Mouse (Mus musculus): ENCODE data around the gene Furin. TPM values are rescaled to one million over a fixed set of nuclear protein-coding genes. Genes with fewer than 3 reads are reported as not detected.
A peak's percentile ranks its signal among the peaks of the same experiment; 100 is the strongest.

Gene Furin
- polyA plus RNA-seq, 1 experiment from 2014 or later = 13.7 TPM

- Histone ChIP-seq H3K4me2 (peak overlapping the region; percentile 77), H3K9me3 (no peaks in the 10 kb centered on the region), H3K4me3 (no peak overlapping the region), H3K9ac (no peak overlapping the region), H3K36me3 (peaks cover 40% of the 10 kb centered on the region), H3K27me3 (no peaks in the 10 kb centered on the region), H3K4me1 (peaks cover 12% of the 10 kb centered on the region), H3K27ac (no peak overlapping the region)
- 71% methylated on average over 20 of the region's 20 CpGs for WGBS
- ATAC-seq (ENCODE audit: insufficient number of reproducible peaks, low FRiP score, low TSS enrichment, low read depth) = no peak
Observed at GRCm38 (mm10) chr7:80368635-80369421, 36.4 kb downstream of the Furin start.

- H3K27me3 ChIP-seq = no peaks in the 10 kb centered on the region
- no peak overlapping the region for H3K4me2 ChIP-seq
- 85% methylated on average over 9 of the region's 9 CpGs for WGBS
- no peaks in the 10 kb centered on the region for H3K9me3 ChIP-seq
- H3K27ac ChIP-seq = no peak overlapping the region
- peaks cover 48% of the 10 kb centered on the region for H3K36me3 ChIP-seq
- no peak for ATAC-seq (ENCODE audit: insufficient number of reproducible peaks, low FRiP score, low TSS enrichment, low read depth)
- H3K4me1 ChIP-seq = peaks cover 12% of the 10 kb centered on the region
- no peak overlapping the region for H3K9ac ChIP-seq
- H3K4me3 ChIP-seq = no peak overlapping the region
Observed at GRCm38 (mm10) chr7:80368009-80368408, 37.2 kb downstream of the Furin start.

GRCm38 (mm10) chr7:80367232-80367631 lies 38.0 kb downstream of the Furin start:
- Histone ChIP-seq H3K9me3 (no peaks in the 10 kb centered on the region), H3K36me3 (peaks cover 56% of the 10 kb centered on the region), H3K27ac (no peak overlapping the region), H3K9ac (no peak overlapping the region), H3K4me2 (no peak overlapping the region), H3K27me3 (no peaks in the 10 kb centered on the region), H3K4me1 (peaks cover 12% of the 10 kb centered on the region), H3K4me3 (no peak overlapping the region)
- no peak for ATAC-seq (ENCODE audit: insufficient number of reproducible peaks, low FRiP score, low TSS enrichment, low read depth)
- 98% methylated on average over 7 of the region's 7 CpGs for WGBS

- WGBS = 81% methylated on average over 2 of the region's 2 CpGs
Observed at GRCm38 (mm10) chr7:80365759-80366158, 39.5 kb downstream of the Furin start.

GRCm38 (mm10) chr7:80360435-80360834 lies 44.8 kb downstream of the Furin start:
- H3K4me3 ChIP-seq = no peak overlapping the region
- H3K27ac ChIP-seq = no peak overlapping the region
- no peaks in the 10 kb centered on the region for H3K9me3 ChIP-seq
- no peak for ATAC-seq (ENCODE audit: insufficient number of reproducible peaks, low FRiP score, low TSS enrichment, low read depth)
- WGBS = 45% methylated on average over 3 of the region's 3 CpGs
- 0 out of 2 replicates have a peak, but pooled peaks cover 2% of the 10 kb centered on the region for H3K4me1 ChIP-seq
- H3K27me3 ChIP-seq = no peaks in the 10 kb centered on the region
- H3K9ac ChIP-seq = no peak overlapping the region
- peaks cover 94% of the 10 kb centered on the region for H3K36me3 ChIP-seq
- H3K4me2 ChIP-seq = no peak overlapping the region

More at GRCm38 (mm10) chr7:80365759-80366158, 39.5 kb downstream of the Furin start:
- no peaks in the 10 kb centered on the region for H3K27me3 ChIP-seq
- no peak overlapping the region for H3K9ac ChIP-seq
- no peak overlapping the region for H3K4me2 ChIP-seq
- no peak overlapping the region for H3K4me3 ChIP-seq
- H3K9me3 ChIP-seq = no peaks in the 10 kb centered on the region
- peaks cover 12% of the 10 kb centered on the region for H3K4me1 ChIP-seq
- no peak overlapping the region for H3K27ac ChIP-seq
- ATAC-seq (ENCODE audit: insufficient number of reproducible peaks, low FRiP score, low TSS enrichment, low read depth) = no peak
- peaks cover 70% of the 10 kb centered on the region for H3K36me3 ChIP-seq

- Histone ChIP-seq H3K9ac (no peak overlapping the region), H3K27ac (no peak overlapping the region), H3K9me3 (no peaks in the 10 kb centered on the region), H3K4me2 (no peak overlapping the region), H3K4me3 (no peak overlapping the region), H3K4me1 (0 out of 2 replicates have a peak, but pooled peaks cover 2% of the 10 kb centered on the region), H3K36me3 (peaks cover 91% of the 10 kb centered on the region), H3K27me3 (no peaks in the 10 kb centered on the region)
- no peak for ATAC-seq (ENCODE audit: insufficient number of reproducible peaks, low FRiP score, low TSS enrichment, low read depth)
- 76% methylated on average over 4 of the region's 4 CpGs for WGBS
Observed at GRCm38 (mm10) chr7:80358039-80358438, 47.2 kb downstream of the Furin start.

- Histone ChIP-seq H3K4me1 (0 out of 2 replicates have a peak, but pooled peaks cover 2% of the 10 kb centered on the region), H3K9me3 (no peaks in the 10 kb centered on the region), H3K27ac (0 out of 2 replicates have a peak overlapping the region, but pooled peaks have one; percentile 43), H3K36me3 (peaks cover 91% of the 10 kb centered on the region), H3K4me2 (no peak overlapping the region), H3K27me3 (no peaks in the 10 kb centered on the region), H3K4me3 (no peak overlapping the region), H3K9ac (no peak overlapping the region)
- 64% methylated on average over 8 of the region's 8 CpGs for WGBS
- ATAC-seq (ENCODE audit: insufficient number of reproducible peaks, low FRiP score, low TSS enrichment, low read depth) = no peak
Observed at GRCm38 (mm10) chr7:80357156-80357555, 48.1 kb downstream of the Furin start.

GRCm38 (mm10) chr7:80356351-80356750 lies 48.9 kb downstream of the Furin start:
- Histone ChIP-seq H3K4me3 (no peak overlapping the region), H3K27ac (no peak overlapping the region), H3K4me1 (0 out of 2 replicates have a peak, but pooled peaks cover 2% of the 10 kb centered on the region), H3K9ac (no peak overlapping the region), H3K36me3 (peaks cover 89% of the 10 kb centered on the region), H3K9me3 (no peaks in the 10 kb centered on the region), H3K27me3 (no peaks in the 10 kb centered on the region), H3K4me2 (no peak overlapping the region)
- no peak for ATAC-seq (ENCODE audit: insufficient number of reproducible peaks, low FRiP score, low TSS enrichment, low read depth)
- WGBS = 90% methylated on average over 13 of the region's 13 CpGs

- no peak for ATAC-seq (ENCODE audit: insufficient number of reproducible peaks, low FRiP score, low TSS enrichment, low read depth)
- 95% methylated on average over 8 of the region's 8 CpGs for WGBS
- Histone ChIP-seq H3K36me3 (peaks cover 72% of the 10 kb centered on the region), H3K27me3 (no peaks in the 10 kb centered on the region), H3K4me3 (no peak overlapping the region), H3K4me1 (peaks cover 7% of the 10 kb centered on the region), H3K9ac (no peak overlapping the region), H3K4me2 (no peak overlapping the region), H3K9me3 (no peaks in the 10 kb centered on the region), H3K27ac (no peak overlapping the region)
Observed at GRCm38 (mm10) chr7:80352920-80353319, 52.3 kb downstream of the Furin start.

- Histone ChIP-seq H3K27ac (no peak overlapping the region), H3K9ac (no peak overlapping the region), H3K4me3 (no peak overlapping the region), H3K36me3 (peaks cover 51% of the 10 kb centered on the region), H3K4me2 (no peak overlapping the region), H3K27me3 (no peaks in the 10 kb centered on the region), H3K9me3 (no peaks in the 10 kb centered on the region), H3K4me1 (peaks cover 14% of the 10 kb centered on the region)
- 80% methylated on average over 2 of the region's 2 CpGs for WGBS
- ATAC-seq (ENCODE audit: insufficient number of reproducible peaks, low FRiP score, low TSS enrichment, low read depth) = no peak
Observed at GRCm38 (mm10) chr7:80350808-80351207, 54.4 kb downstream of the Furin start.

- Histone ChIP-seq H3K4me1 (peaks cover 21% of the 10 kb centered on the region), H3K4me3 (no peak overlapping the region), H3K9me3 (no peaks in the 10 kb centered on the region), H3K9ac (no peak overlapping the region), H3K36me3 (peaks cover 29% of the 10 kb centered on the region), H3K27ac (peak overlapping the region; percentile 78), H3K4me2 (0 out of 2 replicates have a peak overlapping the region, but pooled peaks have one; percentile 8), H3K27me3 (no peaks in the 10 kb centered on the region)
- 45% methylated on average over 13 of the region's 13 CpGs for WGBS
- no peak for ATAC-seq (ENCODE audit: insufficient number of reproducible peaks, low FRiP score, low TSS enrichment, low read depth)
Observed at GRCm38 (mm10) chr7:80347670-80348586, 57.3 kb downstream of the Furin start.

- peaks cover 28% of the 10 kb centered on the region for H3K4me1 ChIP-seq
- no peak overlapping the region for H3K4me2 ChIP-seq
- 72% methylated on average over 5 of the region's 5 CpGs for WGBS
- peaks cover 19% of the 10 kb centered on the region for H3K36me3 ChIP-seq
- H3K9me3 ChIP-seq = no peaks in the 10 kb centered on the region
- no peaks in the 10 kb centered on the region for H3K27me3 ChIP-seq
- no peak for ATAC-seq (ENCODE audit: insufficient number of reproducible peaks, low FRiP score, low TSS enrichment, low read depth)
- H3K9ac ChIP-seq = no peak overlapping the region
- H3K27ac ChIP-seq = no peak overlapping the region
- no peak overlapping the region for H3K4me3 ChIP-seq
Observed at GRCm38 (mm10) chr7:80346830-80347229, 58.4 kb downstream of the Furin start.
